Comparison of ENCODE assay signal across 15 mouse cellular contexts in genomic region chr15:7167238-7167905, GRCm38 (mm10).
A peak's percentile ranks its signal among the peaks of the same experiment; 100 is the strongest.
DNase-seq lines count a peak whose midpoint lies in the region; ATAC-seq and TF ChIP-seq lines count a peak whose summit lies in the region.
"Had no signal": no experiment of that assay in that cellular context is flagged by ENCODE, and none has a peak within 500 bp of the region (broad histone marks: within the 10 kb centered on the region; RNA-seq: fewer than 3 reads in every experiment).

No protein-coding gene starts in this region.

- no peaks in the 10 kb centered on the region for H3K9me3 ChIP-seq in lung, postnatal 0 days (ENCODE audit: low read length)
- no peaks in the 10 kb centered on the region for H3K9me3 ChIP-seq in liver, embryonic 12.5 days (replicated peaks)
- H3K9me3 ChIP-seq: embryonic facial prominence, embryonic 10.5 days; G1E; limb, embryonic 13.5 days; midbrain, embryonic 12.5 days had no signal

- intact Hi-C loops in left cerebral cortex, postnatal 25 days (cut with DNase I) = no loop called here

- H3K4me2 ChIP-seq in lung, postnatal 0 days (replicated peaks; ENCODE audit: low read depth, low read length) = no peak overlapping the region
- H3K4me2 ChIP-seq in liver, embryonic 12.5 days = no peak overlapping the region
- no peak overlapping the region for H3K4me2 ChIP-seq in myocyte (ENCODE audit: low read depth)
- H3K4me2 ChIP-seq: limb, embryonic 13.5 days; midbrain, embryonic 12.5 days had no signal

- TF ChIP-seq EP300 in lung, postnatal 0 days (IDR thresholded peaks at IDR 0.05) = peak; percentile 43; the same call in 1 of the 2 replicates

- no peaks in the 10 kb centered on the region for H3K27me3 ChIP-seq in lung, postnatal 0 days (replicated peaks; ENCODE audit: insufficient read depth, low read length)
- H3K27me3 ChIP-seq in liver, embryonic 12.5 days (replicated peaks) = no peaks in the 10 kb centered on the region; the same call in 1 of the 2 replicates
- no peaks in the 10 kb centered on the region for H3K27me3 ChIP-seq in myocyte (ENCODE audit: control insufficient read depth, insufficient read depth, insufficient read length)
- H3K27me3 ChIP-seq: limb, embryonic 13.5 days; midbrain, embryonic 12.5 days had no signal

- H3K4me1 ChIP-seq in lung, postnatal 0 days (ENCODE audit: insufficient read depth, low read depth, low read length) = no peaks in the 10 kb centered on the region
- H3K4me1 ChIP-seq in liver, embryonic 12.5 days = no peaks in the 10 kb centered on the region
- H3K4me1 ChIP-seq: midbrain, embryonic 12.5 days had no signal

- no peaks in the 10 kb centered on the region for H3K79me2 ChIP-seq in myocyte (ENCODE audit: control insufficient read depth, insufficient read depth)

- no peak for TF ChIP-seq POLR2A in myocyte (IDR thresholded peaks at IDR 0.05; ENCODE audit: insufficient read length, low read depth)

- 78% methylated on average over 10 of the region's 10 CpGs for WGBS in lung, postnatal 0 days
- WGBS in liver, embryonic 12.5 days (ENCODE audit: insufficient replicate concordance) = 65% methylated on average over 10 of the region's 10 CpGs

- ATAC-seq in lung, postnatal 0 days = peak; percentile 19; the same call in 1 of the 2 replicates
- peak; percentile 67 for ATAC-seq in liver, embryonic 12.5 days
- ATAC-seq: activated CD4-positive, CD25-positive, alpha-beta regulatory T cell, adult 4 months had no signal

- H3K27ac ChIP-seq in lung, postnatal 0 days (ENCODE audit: low read length) = no peak overlapping the region
- 0 out of 2 replicates have a peak overlapping the region, but pooled peaks have one; percentile 8 for H3K27ac ChIP-seq in liver, embryonic 12.5 days
- H3K27ac ChIP-seq: embryonic facial prominence, embryonic 10.5 days; limb, embryonic 13.5 days; midbrain, embryonic 12.5 days had no signal

- H3K9ac ChIP-seq in lung, postnatal 0 days (replicated peaks; ENCODE audit: low read depth) = no peak overlapping the region
- H3K9ac ChIP-seq in liver, embryonic 12.5 days = no peak overlapping the region
- H3K9ac ChIP-seq: limb, embryonic 13.5 days; midbrain, embryonic 12.5 days had no signal

- H3ac ChIP-seq in myocyte (ENCODE audit: control insufficient read depth, insufficient read length) = no peak overlapping the region

- no peak for TF ChIP-seq CTCF in lung, postnatal 0 days (IDR thresholded peaks at IDR 0.05)

- no peak overlapping the region for H3K4me3 ChIP-seq in lung, postnatal 0 days (ENCODE audit: low read depth, low read length)
- no peak overlapping the region for H3K4me3 ChIP-seq in liver, embryonic 12.5 days
- H3K4me3 ChIP-seq in myocyte = no peak overlapping the region
- H3K4me3 ChIP-seq: embryonic facial prominence, embryonic 10.5 days; limb, embryonic 13.5 days; midbrain, embryonic 12.5 days had no signal

- DNase-seq in embryo, embryonic 10.5 days (ENCODE audit: low spot score) = peak; percentile 27
- no peak for DNase-seq in embryo, embryonic 9.5 days (ENCODE audit: extremely low spot score)
- no peak for DNase-seq in lung, postnatal 0 days (ENCODE audit: low spot score)
- DNase-seq in lung, postnatal 4 days = no peak
- no peak for DNase-seq in right cerebral cortex, postnatal 14 days
- DNase-seq in left cerebral cortex, postnatal 25 days (ENCODE audit: low spot score in 2 of 2) = no peak
- DNase-seq: cerebellum, adult 18-20 months; kidney, adult 8-10 months had no signal

- peaks cover 27% of the 10 kb centered on the region for H3K36me3 ChIP-seq in lung, postnatal 0 days (ENCODE audit: insufficient read depth, low read length)
- peaks cover 17% of the 10 kb centered on the region for H3K36me3 ChIP-seq in liver, embryonic 12.5 days
- H3K36me3 ChIP-seq in myocyte (ENCODE audit: control insufficient read depth, insufficient read depth) = peaks cover 58% of the 10 kb centered on the region
- H3K36me3 ChIP-seq: G1E; midbrain, embryonic 12.5 days had no signal

TF ChIP-seq in myocyte, 11 proteins besides CTCF, POLR2A, EP300 and RAD21:
- TF ChIP-seq CEBPB (IDR thresholded peaks at IDR 0.05; ENCODE audit: insufficient read depth, poor library complexity, severe bottlenecking) (peak; percentile 71; the same call in 1 of the 2 replicates), MYOG (IDR thresholded peaks at IDR 0.05; ENCODE audit: control insufficient read depth in 1 of 3, insufficient read depth in 1 of 3, insufficient read length in 2 of 3, low read depth in 2 of 3) (peak in 2 of 3 experiments; percentile 57 to 61), MYOD1 (IDR thresholded peaks at IDR 0.05; ENCODE audit: control insufficient read depth in 1 of 3, insufficient read length in 2 of 3, low read depth in 2 of 3) (peak in 2 of 3 experiments; percentile 51 to 78), MAX (IDR thresholded peaks at IDR 0.05; ENCODE audit: low read depth) (no peak), E2F4 (IDR thresholded peaks at IDR 0.05; ENCODE audit: insufficient read depth) (no peak), TCF12 (IDR thresholded peaks at IDR 0.05; ENCODE audit: insufficient read depth, poor library complexity, severe bottlenecking) (peak; percentile 26), POLR2AphosphoS2 (IDR thresholded peaks at IDR 0.05; ENCODE audit: insufficient read length, low read depth) (no peak)
